Mouse (Mus musculus) CH12.LX (cell line): ENCODE data around the gene Pirt. TPM values are rescaled to one million over a fixed set of nuclear protein-coding genes. Genes with fewer than 3 reads are reported as not detected.

ENCODE experiments used
- DNase-seq: peaks from one replicate; pipeline ENCODE4 v3.0.0-alpha.2; 2013; ENCODE audit errors: extremely low read depth
- H3K27ac ChIP-seq: 2 replicates; pipeline ENCODE4 v1.5.1; 2012; ENCODE audit warnings: low read depth, mild to moderate bottlenecking, control low read depth, moderate library complexity; ENCODE audit not compliant: insufficient read depth
- H3K27me3 ChIP-seq: replicated peaks from 2 replicates; pipeline ENCODE3; 2012; ENCODE audit warnings: inconsistent platforms
- H3K36me3 ChIP-seq, 2 experiments: replicated peaks in 1 of 2; 2 replicates each; pipeline versions ENCODE3 to v1.6.1; 2012; ENCODE audit warnings: inconsistent platforms in 1 of 2, low read length in 1 of 2, mild to moderate bottlenecking in 1 of 2, mixed read lengths in 1 of 2, moderate library complexity in 1 of 2; ENCODE audit not compliant: control insufficient read depth in 1 of 2, insufficient read depth in 1 of 2
- H3K4me1 ChIP-seq, 2 experiments: 2 replicates each; pipeline ENCODE4 v1.6.1; 2012; ENCODE audit warnings: inconsistent platforms in 1 of 2, moderate library complexity in 1 of 2; ENCODE audit not compliant: insufficient read depth in 2 of 2, control insufficient read depth in 1 of 2
- H3K4me2 ChIP-seq: 2 replicates; pipeline ENCODE4 v1.6.1; 2012; ENCODE audit warnings: low read depth, mild to moderate bottlenecking, control low read depth; ENCODE audit not compliant: poor library complexity, insufficient read depth, severe bottlenecking
- H3K4me3 ChIP-seq, 3 experiments: fragments of 150-350 bp in 1 of 3; sonication (generic) in 1 of 3; replicated peaks in 1 of 3; 2 replicates each; pipeline versions ENCODE3 to v1.5.1; 2011 to 2012; ENCODE audit warnings: low read depth in 2 of 3, low read length in 2 of 3, mild to moderate bottlenecking in 2 of 3, moderate library complexity in 2 of 3, control low read depth in 1 of 3, improper control_type of control experiment in 1 of 3, inconsistent platforms in 1 of 3, mixed read lengths in 1 of 3; ENCODE audit not compliant: poor library complexity in 1 of 3
- H3K79me2 ChIP-seq: replicated peaks from 2 replicates; pipeline ENCODE4 v1.6.1; 2012; ENCODE audit warnings: mild to moderate bottlenecking, moderate library complexity; ENCODE audit not compliant: control insufficient read depth, poor library complexity, insufficient read depth, severe bottlenecking; ENCODE audit errors: extremely low read depth
- H3K9ac ChIP-seq: 2 replicates; pipeline ENCODE4 v1.6.1; 2012; ENCODE audit warnings: low read depth, mild to moderate bottlenecking, control low read depth, moderate library complexity; ENCODE audit not compliant: insufficient read depth
- H3K9me3 ChIP-seq: replicated peaks from 2 replicates; pipeline ENCODE3; 2012; ENCODE audit warnings: low read length, inconsistent platforms, mixed read lengths
- BHLHE40 ChIP-seq: IDR thresholded peaks from 2 replicates; pipeline ENCODE4 v1.6.1; 2011; ENCODE audit warnings: mild to moderate bottlenecking, low read depth, low read length, improper control_type of control experiment
- CHD1 ChIP-seq: IDR thresholded peaks from 2 replicates; pipeline ENCODE4 v1.6.1; 2012; ENCODE audit warnings: low read depth, low read length, improper control_type of control experiment, inconsistent platforms
- CHD2 ChIP-seq: IDR thresholded peaks from 2 replicates; pipeline ENCODE4 v1.6.1; 2011; ENCODE audit warnings: low read length, improper control_type of control experiment
- E2F4 ChIP-seq: IDR thresholded peaks from 2 replicates; pipeline ENCODE4 v1.6.1; 2011; ENCODE audit warnings: low read depth, low read length, improper control_type of control experiment; ENCODE audit not compliant: insufficient replicate concordance
- ELF1 ChIP-seq: IDR thresholded peaks from 2 replicates; pipeline ENCODE4 v1.6.1; 2014; ENCODE audit warnings: low read depth, mild to moderate bottlenecking, inconsistent platforms, low read length, improper control_type of control experiment
- EP300 ChIP-seq: IDR thresholded peaks from 2 replicates; pipeline ENCODE4 v1.6.1; 2011; ENCODE audit warnings: low read length, improper control_type of control experiment
- ETS1 ChIP-seq: conservative IDR thresholded peaks from 2 replicates; pipeline ENCODE4 v1.6.1; 2012; ENCODE audit warnings: low read depth, mild to moderate bottlenecking, inconsistent platforms, low read length, improper control_type of control experiment, moderate library complexity
- GABPA ChIP-seq: IDR thresholded peaks from 2 replicates; pipeline ENCODE4 v1.6.1; 2012; ENCODE audit warnings: low read depth, low read length, improper control_type of control experiment, inconsistent platforms; ENCODE audit not compliant: insufficient replicate concordance
- IRF4 ChIP-seq: IDR thresholded peaks from 2 replicates; pipeline ENCODE4 v1.6.1; 2014; ENCODE audit warnings: low read depth, mild to moderate bottlenecking, inconsistent platforms, low read length, improper control_type of control experiment
- JUN ChIP-seq: IDR thresholded peaks from 2 replicates; pipeline ENCODE4 v1.6.1; 2011; ENCODE audit warnings: low read depth, mild to moderate bottlenecking, low read length, improper control_type of control experiment, moderate library complexity; ENCODE audit not compliant: insufficient read depth
- JUND ChIP-seq: conservative IDR thresholded peaks from 2 replicates; pipeline ENCODE4 v1.6.1; 2011; ENCODE audit warnings: low read depth, low read length, improper control_type of control experiment
- MAX ChIP-seq: IDR thresholded peaks from 2 replicates; pipeline ENCODE4 v1.6.1; 2011; ENCODE audit warnings: low read length, improper control_type of control experiment
- MAZ ChIP-seq: IDR thresholded peaks from 2 replicates; pipeline ENCODE4 v1.6.1; 2012; ENCODE audit warnings: low read depth, mild to moderate bottlenecking, inconsistent platforms, low read length, improper control_type of control experiment, moderate library complexity
- NELFE ChIP-seq: IDR thresholded peaks from 2 replicates; pipeline ENCODE4 v1.6.1; 2011; ENCODE audit warnings: low read depth, low read length, improper control_type of control experiment
- POLR2A ChIP-seq: IDR thresholded peaks from 2 replicates; pipeline ENCODE4 v1.6.1; 2011; ENCODE audit warnings: low read depth, mild to moderate bottlenecking, improper control_type of control experiment, low read length
- POLR2AphosphoS2 ChIP-seq: IDR thresholded peaks from 2 replicates; pipeline ENCODE4 v1.6.1; 2011; ENCODE audit warnings: low read depth, low read length, improper control_type of control experiment
- RAD21 ChIP-seq: IDR thresholded peaks from 2 replicates; pipeline ENCODE4 v1.6.1; 2011; ENCODE audit warnings: low read depth, mild to moderate bottlenecking, low read length, improper control_type of control experiment, moderate library complexity
- SIN3A ChIP-seq: IDR thresholded peaks from 2 replicates; pipeline ENCODE4 v1.6.1; 2012; ENCODE audit warnings: low read length, improper control_type of control experiment, inconsistent platforms
- TCF12 ChIP-seq: IDR thresholded peaks from 2 replicates; pipeline ENCODE4 v1.6.1; 2014; ENCODE audit warnings: low read depth, mild to moderate bottlenecking, inconsistent platforms, low read length, improper control_type of control experiment
- UBTF ChIP-seq: IDR thresholded peaks from 2 replicates; pipeline ENCODE4 v1.6.1; 2012; ENCODE audit warnings: low read depth, mild to moderate bottlenecking, inconsistent platforms, low read length, improper control_type of control experiment, moderate library complexity
- USF1 ChIP-seq: IDR thresholded peaks from 2 replicates; pipeline ENCODE4 v1.6.1; 2014; ENCODE audit warnings: low read depth, mild to moderate bottlenecking, inconsistent platforms, low read length, improper control_type of control experiment
- dilution Hi-C: fragments of 300-500 bp; cut with MboI; formaldehyde crosslinking; loops from 2 replicates; pipeline ENCODE4 v1.14.3; 2020; ENCODE audit warnings: low sequenced_read_pairs; ENCODE audit not compliant: extremely low pct_unique_long_range_greater_than_20kb, extremely low pct_ligation_motif_present
- in situ Hi-C: fragments of 300-500 bp; cut with MboI; formaldehyde crosslinking; loops from 3 replicates; pipeline ENCODE4 v1.14.3; 2019; ENCODE audit warnings: low sequenced_read_pairs, low pct_ligation_motif_present, low pct_unique_long_range_greater_than_20kb, mixed read lengths
- polyA plus RNA-seq: library from polyadenylated mRNA; unstranded; fragments of >175 nt; gene quantifications from 2 replicates; pipeline ENCODE4 v1.2.1, GENCODE M21; 2012; ENCODE audit warnings: low read depth; ENCODE audit not compliant: insufficient read length
- total RNA-seq, 2 experiments: library from RNA; depleted of rRNA; stranded (reverse); fragments of 300-350 nt in 1 of 2; fragments of >200 nt in 1 of 2; gene quantifications; 2 replicates each; pipeline ENCODE4 v1.2.3; 2012 to 2014

The Pirt gene
- total and polyA plus RNA-seq, 3 experiments = not detected

GRCm38 (mm10) chr11:66963462-66963861, 51.7 kb downstream of the Pirt start:
- no peak for DNase-seq
- Histone ChIP-seq H3K9me3 (no peaks in the 10 kb centered on the region), H3K79me2 (no peaks in the 10 kb centered on the region), H3K27ac (no peak overlapping the region), H3K4me2 (no peak overlapping the region), H3K9ac (no peak overlapping the region), H3K36me3 (no peaks in the 10 kb centered on the region), H3K27me3 (peaks cover 54% of the 10 kb centered on the region), H3K4me3 (no peak overlapping the region), H3K4me1 (0 out of 4 replicates have a peak, but pooled peaks cover 0 to 3% of the 10 kb centered on the region in 2 experiments)
- in situ Hi-C loops = no loop called here
- dilution Hi-C loops = no loop called here
- TF ChIP-seq UBTF = no peak
- TF ChIP-seq USF1 = no peak
- TF ChIP-seq GABPA = no peak
- TF ChIP-seq SIN3A = no peak
- no peak for TF ChIP-seq RAD21
- no peak for TF ChIP-seq NELFE
- no peak for TF ChIP-seq EP300
- no peak for TF ChIP-seq JUND
- TF ChIP-seq TCF12 = no peak
- TF ChIP-seq ETS1 = no peak
- TF ChIP-seq POLR2AphosphoS2 = no peak
- TF ChIP-seq CHD2 = no peak
- TF ChIP-seq IRF4 = no peak
- no peak for TF ChIP-seq BHLHE40
- no peak for TF ChIP-seq POLR2A

DNA sequence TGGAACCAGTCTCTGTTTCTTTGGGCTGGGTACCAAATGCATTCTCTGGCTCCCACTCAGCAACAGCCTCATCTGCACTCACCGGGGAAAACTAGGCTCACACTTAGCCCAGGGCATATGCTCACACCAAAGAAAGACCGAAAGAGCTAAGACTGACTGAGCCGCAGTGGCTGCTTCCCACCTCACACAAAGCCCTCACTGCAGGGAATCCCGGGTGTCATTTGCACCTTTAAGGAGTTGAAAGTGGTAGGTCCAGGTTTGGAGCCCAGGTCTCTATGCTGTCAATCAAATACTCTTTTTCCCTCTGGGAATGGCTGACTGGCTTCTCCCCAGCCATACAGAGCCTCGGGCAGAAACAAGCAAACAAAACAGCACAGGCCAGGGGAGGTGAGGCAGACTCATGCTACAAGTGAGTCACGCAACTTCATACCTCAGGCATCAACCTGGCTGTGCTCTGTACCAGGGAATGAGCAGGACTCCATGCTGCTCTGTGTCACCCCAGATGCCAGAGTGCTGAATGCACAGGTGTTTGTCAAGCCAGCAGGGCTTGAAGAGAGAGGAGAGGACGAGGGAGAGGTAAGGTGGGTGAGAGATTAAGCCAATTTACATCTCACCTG, 54.8 kb downstream of the Pirt start:
- Histone ChIP-seq H3K9me3 (no peaks in the 10 kb centered on the region), H3K27me3 (peaks cover 64% of the 10 kb centered on the region), H3K4me1 (peaks cover 0 to 4% of the 10 kb centered on the region in 2 experiments; a peak in 2 of 4 replicates), H3K4me3 (no peak overlapping the region), H3K79me2 (no peaks in the 10 kb centered on the region), H3K27ac (no peak overlapping the region), H3K36me3 (no peaks in the 10 kb centered on the region), H3K4me2 (no peak overlapping the region), H3K9ac (no peak overlapping the region)
- dilution Hi-C loops (no loop called here), in situ Hi-C loops (no loop called here)
- TF ChIP-seq ELF1 (no peak), MAZ (no peak), TCF12 (no peak), JUN (no peak), CHD2 (no peak), MAX (no peak), EP300 (no peak), POLR2AphosphoS2 (no peak), CHD1 (no peak), NELFE (no peak), E2F4 (no peak), POLR2A (no peak), RAD21 (no peak)
- no peak for DNase-seq
